Mouse (Mus musculus) heart, adult 18-20 months (tissue): ENCODE measurements at regions not wholly inside any gene's neighbourhood (a gene's known extent, or its start where the extent isn't known, plus 50 kb on each side); places are given as distances from the start of the nearest gene placed in this dataset.

Experiments used
- DNase-seq, 2 experiments: peaks; one replicate each; pipeline ENCODE4 v3.0.0; 2021 to 2022; ENCODE audit warnings: mixed read lengths in 1 of 2

DNA sequence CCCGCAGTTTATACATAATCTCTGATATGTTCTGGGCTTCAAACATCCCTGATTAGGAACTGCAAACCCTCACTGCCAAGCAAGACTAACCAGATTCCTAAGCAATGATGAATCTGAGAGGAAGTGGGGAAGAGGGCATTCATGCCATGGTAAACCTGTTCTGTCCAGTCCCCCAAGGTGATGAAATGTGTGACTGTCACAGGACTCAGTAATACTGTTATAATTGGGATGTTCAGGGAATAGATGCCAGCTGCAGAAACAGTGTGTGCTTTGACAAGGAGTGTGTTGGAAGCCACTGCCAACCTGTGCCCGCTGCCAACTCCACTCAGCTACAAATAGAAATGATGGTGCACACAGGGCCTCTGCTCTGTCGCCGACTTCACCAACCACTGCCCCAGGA is 466.0 kb downstream of the Efna5 start:
- peak; percentile 82 to 88 for DNase-seq

DNA sequence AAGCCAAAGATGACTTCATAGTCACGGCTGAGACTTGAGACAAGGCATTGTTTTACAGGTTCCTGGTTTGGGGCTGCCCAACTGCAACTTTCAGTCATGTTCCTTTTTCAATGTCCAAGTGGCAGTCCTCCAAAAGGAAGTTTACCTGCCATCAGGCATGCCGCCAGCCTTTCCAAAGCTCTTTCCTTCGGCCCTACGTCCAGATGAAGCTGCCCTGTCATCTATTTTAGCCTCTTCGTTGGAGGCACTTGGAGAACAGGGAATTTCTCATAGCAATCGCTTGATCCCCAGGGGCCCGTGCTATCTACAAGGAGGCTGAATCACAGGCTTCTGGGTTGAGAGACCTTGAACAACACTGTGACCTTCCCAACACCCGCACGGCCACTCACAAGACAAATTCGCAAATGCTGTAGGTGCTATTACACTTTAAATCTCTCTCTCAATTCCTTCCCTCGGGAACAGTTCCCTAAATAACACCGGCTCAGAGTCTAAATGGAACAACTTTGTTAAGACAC is 468.4 kb downstream of the Efna5 start:
- DNase-seq: peak; percentile 61 to 70

GRCm38 (mm10) chr17:62403739-62404138 is 477.4 kb downstream of the Efna5 start:
- no peak for DNase-seq

GRCm38 (mm10) chr17:62393355-62394006 is 487.6 kb downstream of the Efna5 start:
- no peak for DNase-seq

DNA sequence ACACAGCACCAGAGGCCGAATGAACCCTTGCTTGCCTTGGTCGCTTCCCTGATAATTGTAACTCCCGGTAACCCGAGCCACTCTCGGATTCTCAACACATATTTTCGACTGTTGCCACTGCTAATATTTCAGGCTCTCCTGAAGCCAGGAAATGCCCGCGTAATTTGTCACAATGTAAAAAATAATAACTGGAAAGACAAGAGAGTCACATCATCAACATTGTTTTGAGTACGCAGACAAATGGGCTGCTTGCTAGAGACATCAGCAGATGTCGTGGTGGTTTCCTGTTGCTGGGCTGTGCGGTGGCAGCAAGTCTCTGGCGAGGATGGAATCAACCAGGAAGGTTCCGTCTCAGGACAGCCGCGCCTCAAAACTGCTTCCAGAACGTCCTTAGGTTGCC is 497.1 kb downstream of the Efna5 start:
- DNase-seq: no peak

DNA sequence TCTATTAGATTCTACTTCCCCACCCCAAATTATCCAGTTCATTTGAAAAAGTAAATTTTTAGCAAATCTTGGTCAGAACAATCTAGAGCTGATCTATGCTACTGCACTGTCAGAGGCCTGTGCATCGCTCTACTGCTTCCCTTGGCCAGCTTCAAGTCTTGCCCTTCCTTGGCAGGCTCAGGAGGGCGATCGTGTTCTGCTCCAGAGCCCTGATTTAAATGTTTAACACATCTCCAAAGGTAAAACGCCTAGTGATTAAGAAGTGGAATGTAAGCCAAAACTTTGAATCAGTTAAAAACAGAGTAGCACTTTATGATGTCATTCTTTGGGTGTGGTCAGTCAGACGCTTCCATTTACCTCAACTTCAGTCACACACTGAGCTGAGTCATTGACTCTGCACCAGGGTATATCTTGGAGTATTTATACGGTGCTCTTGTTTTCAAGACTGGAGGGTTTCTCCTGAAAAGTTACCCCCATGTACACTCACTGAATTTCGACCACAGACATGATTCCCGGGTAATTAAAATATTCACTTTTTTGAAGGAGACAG is 502.2 kb downstream of the Efna5 start:
- no peak for DNase-seq

DNA sequence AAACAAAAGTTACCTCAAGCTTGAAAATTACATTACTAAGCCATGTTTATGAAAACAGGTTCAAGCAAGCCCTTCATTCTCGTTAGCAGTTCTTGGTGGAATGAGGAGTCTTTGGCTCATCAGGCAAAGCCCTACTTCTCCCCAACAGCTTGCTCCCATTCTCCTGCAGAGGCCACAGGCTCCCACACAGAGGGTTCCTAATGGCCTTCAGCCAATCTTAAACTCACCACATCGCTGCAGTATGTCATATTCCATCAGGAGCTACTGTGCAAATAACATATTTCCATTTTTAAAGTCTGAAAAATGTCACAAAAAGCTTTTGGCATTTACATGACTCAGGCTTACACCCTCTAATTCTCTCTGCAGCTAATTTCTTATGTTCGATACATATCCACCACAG is 512.0 kb downstream of the Efna5 start:
- DNase-seq: no peak

- DNase-seq: no peak
These were observed 513.2 kb downstream of the Efna5 start for GRCm38 (mm10) chr17:62367937-62368336.

- DNase-seq: no peak
These were observed 522.8 kb downstream of the Efna5 start for GRCm38 (mm10) chr17:62358323-62358722.

DNA sequence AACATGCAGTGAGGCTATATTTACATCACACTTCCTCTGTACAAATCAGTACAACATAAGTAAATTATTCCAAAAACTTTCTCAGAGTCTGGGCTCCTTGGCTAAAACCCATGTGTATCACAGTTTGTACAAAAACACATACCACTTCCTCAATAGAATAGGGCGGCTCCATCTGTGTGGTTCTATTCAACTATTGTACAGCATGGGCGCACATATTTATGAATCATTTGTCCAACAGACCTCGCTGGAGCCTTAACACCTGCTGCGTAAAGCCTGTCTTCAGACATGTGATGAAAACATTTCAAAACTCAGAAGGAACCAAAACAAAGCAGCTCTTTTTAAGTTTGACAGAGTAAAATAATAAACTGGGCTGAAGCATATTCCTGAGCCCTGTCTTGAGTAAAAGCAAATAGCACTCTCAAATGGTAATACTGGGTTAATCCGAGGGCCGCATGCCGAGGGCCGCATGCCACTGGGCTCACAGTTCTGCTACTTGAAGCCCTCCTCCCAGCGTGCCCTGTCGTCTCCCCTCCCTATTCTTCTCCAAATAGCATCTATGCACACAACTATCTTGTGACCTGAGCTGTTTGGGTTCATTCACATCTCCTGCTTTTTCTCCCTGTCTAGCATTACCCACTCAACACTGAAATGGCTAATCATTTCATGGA is 543.1 kb downstream of the Efna5 start:
- DNase-seq: no peak

DNA sequence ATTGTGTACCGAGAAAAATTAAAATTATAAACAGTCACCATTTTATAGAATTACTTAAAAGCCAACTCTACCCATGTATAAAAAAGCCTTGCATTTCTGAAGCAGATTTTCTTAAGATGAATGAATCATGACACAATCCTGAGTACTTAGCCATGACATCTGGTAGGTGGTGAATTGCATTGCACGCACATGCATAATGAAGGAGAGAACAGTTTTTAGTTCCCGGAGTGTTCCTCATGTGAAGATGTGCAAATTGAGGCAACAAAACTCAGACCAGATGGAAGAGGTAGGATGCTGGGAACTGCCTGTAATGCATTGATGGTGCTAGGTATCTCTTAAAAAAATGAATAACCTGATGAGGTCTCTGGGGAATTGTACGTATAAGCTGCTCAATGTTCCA is 550.9 kb downstream of the Efna5 start:
- DNase-seq: no peak

- no peak for DNase-seq
These were observed 554.3 kb downstream of the Efna5 start for GRCm38 (mm10) chr17:62326844-62327243.

DNA sequence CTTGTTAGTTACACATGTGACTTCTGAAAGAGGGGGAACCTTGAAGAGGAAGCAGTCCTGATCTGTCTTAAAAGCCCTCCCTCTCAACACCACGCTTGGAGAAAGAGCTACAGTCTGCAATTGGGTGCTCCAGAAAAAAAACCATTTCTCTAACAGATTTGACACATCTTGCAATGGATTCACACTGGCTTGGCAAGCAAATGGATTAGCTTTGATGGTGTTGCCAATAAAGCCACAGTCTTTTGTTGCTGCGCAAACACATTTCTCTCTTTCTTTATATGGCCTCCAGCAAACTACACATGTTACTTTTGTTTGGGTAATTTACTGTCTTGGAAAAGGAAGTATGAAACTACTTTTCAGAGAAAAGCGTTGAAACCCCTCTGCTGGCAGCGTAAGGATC is 562.1 kb downstream of the Efna5 start:
- no peak for DNase-seq

- DNase-seq: no peak
These were observed 571.1 kb downstream of the Efna5 start for GRCm38 (mm10) chr17:62310059-62310458.

DNA sequence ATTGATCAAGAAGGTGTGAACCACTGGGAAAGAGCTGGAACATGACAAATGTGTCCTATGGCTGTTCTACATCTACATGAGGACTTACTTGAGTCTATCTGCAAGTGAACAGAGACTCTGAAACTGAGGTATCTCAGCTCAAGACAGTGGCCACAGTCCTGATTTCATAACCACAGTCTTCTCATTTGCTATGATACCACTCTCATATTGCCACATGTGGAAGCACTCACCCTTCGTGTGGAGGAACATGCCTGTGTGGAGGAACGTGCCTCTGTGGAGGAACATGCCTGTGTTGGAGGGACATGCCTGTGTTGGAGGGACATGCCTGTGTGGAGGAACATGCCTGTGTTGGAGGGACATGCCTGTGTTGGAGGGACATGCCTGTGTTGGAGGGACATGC is 574.0 kb downstream of the Efna5 start:
- DNase-seq: no peak

GRCm38 (mm10) chr17:62306524-62306923 is 574.6 kb downstream of the Efna5 start:
- no peak for DNase-seq

- no peak for DNase-seq
These were observed 576.0 kb downstream of the Efna5 start for GRCm38 (mm10) chr17:62305140-62305539.

DNA sequence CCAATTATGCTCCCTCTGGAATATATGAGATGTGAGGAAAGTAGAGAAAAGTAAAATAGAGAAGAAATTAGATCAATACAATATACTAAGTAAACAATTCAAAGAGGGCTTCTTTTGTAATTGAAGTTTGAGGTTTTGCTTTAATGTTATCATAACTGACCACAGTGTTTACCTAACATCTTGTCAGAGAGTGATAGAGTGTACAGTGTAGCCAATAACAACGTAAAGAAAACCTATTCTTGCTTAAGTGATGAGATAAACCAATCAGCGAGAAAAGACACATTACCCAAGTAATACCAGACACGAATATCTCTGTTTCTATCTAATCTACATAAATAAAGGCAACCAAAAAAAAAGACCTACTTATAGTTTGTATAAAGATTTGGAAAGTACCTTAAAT is 577.0 kb downstream of the Efna5 start:
- no peak for DNase-seq

- no peak for DNase-seq
These were observed 581.2 kb downstream of the Efna5 start for GRCm38 (mm10) chr17:62299875-62300274.

DNA sequence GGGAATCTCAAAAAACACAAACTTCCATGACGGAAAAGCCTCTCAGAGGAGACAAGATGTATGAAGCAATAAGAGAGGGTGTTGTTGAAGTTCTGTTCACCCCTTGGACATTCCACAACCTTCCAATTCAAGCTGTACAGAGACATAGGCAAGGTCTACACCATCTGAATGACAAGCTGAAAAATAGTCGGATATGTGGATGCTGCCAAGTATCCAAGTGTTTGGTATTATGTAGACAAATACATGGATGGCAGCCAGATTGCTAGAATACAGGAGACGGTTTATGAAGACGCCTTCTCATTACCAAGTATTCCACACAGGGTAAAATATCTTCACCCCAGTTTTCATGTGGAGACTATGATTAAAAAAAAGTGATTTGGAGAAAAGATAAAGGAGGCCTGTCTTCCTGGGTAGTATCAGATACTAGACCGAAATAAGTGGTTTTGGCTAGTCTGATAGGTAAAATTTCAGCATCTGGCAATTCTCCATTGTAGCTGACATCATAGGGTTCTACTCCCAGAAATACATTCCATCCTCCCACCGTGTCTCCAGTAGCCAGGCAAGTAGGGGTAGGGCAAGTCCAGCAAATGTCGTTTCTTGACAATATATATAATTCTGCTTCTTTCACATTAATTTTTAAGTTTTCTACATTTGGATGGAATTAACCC is 583.6 kb downstream of the Efna5 start:
- no peak for DNase-seq

DNA sequence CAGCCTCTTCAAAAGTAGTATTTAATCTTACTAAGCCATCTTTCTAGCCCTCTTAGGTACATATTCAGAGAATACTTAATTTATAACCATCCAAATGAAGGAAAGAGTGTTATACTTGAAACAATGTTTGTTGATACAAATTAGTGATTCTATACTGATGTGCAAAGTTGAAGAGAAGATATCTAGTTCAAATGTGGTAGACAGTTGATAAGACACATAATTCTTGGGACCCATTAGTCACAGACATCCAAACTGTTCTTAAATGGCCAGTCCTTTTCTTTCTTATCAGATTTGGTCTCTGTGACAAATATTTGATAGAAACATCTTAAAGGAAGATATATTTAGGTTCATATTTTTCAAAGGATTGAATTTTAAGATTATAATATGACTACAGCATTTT is 585.7 kb downstream of the Efna5 start:
- no peak for DNase-seq

GRCm38 (mm10) chr17:62292703-62293102 is 588.4 kb downstream of the Efna5 start:
- DNase-seq: no peak

GRCm38 (mm10) chr17:62287666-62288065 is 593.5 kb downstream of the Efna5 start:
- no peak for DNase-seq
